In genomic region chr8:88316139-88316931, GRCm38 (mm10) we compare ENCODE assay signal across 8 mouse cellular contexts. TPM values are rescaled to one million over a fixed set of nuclear protein-coding genes. Genes with fewer than 3 reads are reported as not detected.
A peak's percentile ranks its signal among the peaks of the same experiment; 100 is the strongest.
DNase-seq lines count a peak whose midpoint lies in the region; ATAC-seq and TF ChIP-seq lines count a peak whose summit lies in the region.

No protein-coding gene starts in this region.

- no peak for TF ChIP-seq CTCF in C2C12 (IDR thresholded peaks at IDR 0.05; ENCODE audit: control insufficient read depth, insufficient read depth, insufficient read length)

- peaks cover 24% of the 10 kb centered on the region for H3K79me2 ChIP-seq in C2C12 (ENCODE audit: control insufficient read depth, insufficient read depth)

- 40% methylated on average over 8 of the region's 8 CpGs for WGBS in forebrain, embryonic 16.5 days
- 13% methylated on average over 8 of the region's 8 CpGs for WGBS in intestine, embryonic 14.5 days
- WGBS in lung, embryonic 16.5 days: 26% methylated on average over 8 of the region's 8 CpGs

- no peaks in the 10 kb centered on the region for H3K27me3 ChIP-seq in C2C12 (ENCODE audit: control insufficient read depth, insufficient read depth, insufficient read length)
- H3K27me3 ChIP-seq in forebrain, embryonic 16.5 days (replicated peaks; ENCODE audit: control insufficient read depth, insufficient read depth, low read length): no peaks in the 10 kb centered on the region
- no peaks in the 10 kb centered on the region for H3K27me3 ChIP-seq in intestine, embryonic 14.5 days (replicated peaks; ENCODE audit: control insufficient read depth, insufficient read depth, low read length)
- H3K27me3 ChIP-seq in lung, embryonic 16.5 days (ENCODE audit: control insufficient read depth, insufficient read depth, low read depth, low read length): no peaks in the 10 kb centered on the region

- peak; percentile 38; the same call in 1 of the 2 replicates for ATAC-seq in frontal cortex, adult (ENCODE audit: low TSS enrichment)
- peak; percentile 88 for ATAC-seq in forebrain, embryonic 16.5 days
- peak; percentile 63 for ATAC-seq in intestine, embryonic 14.5 days (replicated peaks; ENCODE audit: low FRiP score, low TSS enrichment, low read depth)
- ATAC-seq in lung, embryonic 16.5 days (ENCODE audit: low read depth): peak; percentile 85
- ATAC-seq in granulocyte monocyte progenitor cell, adult 5-6 weeks (replicated peaks; ENCODE audit: poor library complexity, severe bottlenecking): no peak

- H3K4me2 ChIP-seq in forebrain, embryonic 16.5 days (ENCODE audit: low read length): no peak overlapping the region; the same call in 1 of the 2 replicates
- H3K4me2 ChIP-seq in intestine, embryonic 14.5 days (ENCODE audit: low read length): no peak overlapping the region
- no peak overlapping the region for H3K4me2 ChIP-seq in lung, embryonic 16.5 days (ENCODE audit: low read depth, low read length)

- peaks cover 2% of the 10 kb centered on the region for H3K79me3 ChIP-seq in C2C12 (ENCODE audit: low read depth)

- no peak overlapping the region for H3K4me3 ChIP-seq in C2C12 (ENCODE audit: insufficient read depth, poor library complexity, severe bottlenecking)
- no peak overlapping the region for H3K4me3 ChIP-seq in forebrain, embryonic 16.5 days (replicated peaks; ENCODE audit: low read length)
- no peak overlapping the region for H3K4me3 ChIP-seq in intestine, embryonic 14.5 days (ENCODE audit: low read depth, low read length)
- H3K4me3 ChIP-seq in lung, embryonic 16.5 days (ENCODE audit: low read length): no peak overlapping the region

- H3K36me3 ChIP-seq in C2C12 (ENCODE audit: control insufficient read depth, insufficient read depth): peaks cover 92% of the 10 kb centered on the region
- no peaks in the 10 kb centered on the region for H3K36me3 ChIP-seq in forebrain, embryonic 16.5 days (ENCODE audit: control insufficient read depth, insufficient read depth)
- H3K36me3 ChIP-seq in intestine, embryonic 14.5 days (ENCODE audit: control insufficient read depth, insufficient read depth, low read length): no peaks in the 10 kb centered on the region
- no peaks in the 10 kb centered on the region for H3K36me3 ChIP-seq in lung, embryonic 16.5 days (ENCODE audit: control insufficient read depth, insufficient read depth, low read length)

- no peak overlapping the region for H3ac ChIP-seq in C2C12 (ENCODE audit: control insufficient read depth, insufficient read length, low read depth)

- no peak overlapping the region for H3K27ac ChIP-seq in forebrain, embryonic 16.5 days (ENCODE audit: low read length)
- no peak overlapping the region for H3K27ac ChIP-seq in intestine, embryonic 14.5 days (ENCODE audit: low read depth)
- H3K27ac ChIP-seq in lung, embryonic 16.5 days (ENCODE audit: low read length): peak overlapping the region; percentile 62

- peaks cover 12% of the 10 kb centered on the region for H3K4me1 ChIP-seq in forebrain, embryonic 16.5 days (replicated peaks; ENCODE audit: control insufficient read depth, insufficient read depth, low read length)
- H3K4me1 ChIP-seq in intestine, embryonic 14.5 days (replicated peaks; ENCODE audit: control insufficient read depth, insufficient read depth, low read length): peaks cover 10% of the 10 kb centered on the region; the same call in 1 of the 2 replicates
- peaks cover 24% of the 10 kb centered on the region for H3K4me1 ChIP-seq in lung, embryonic 16.5 days (replicated peaks; ENCODE audit: control insufficient read depth, insufficient read depth, low read length)

- H3K9me3 ChIP-seq in forebrain, embryonic 16.5 days (ENCODE audit: control insufficient read depth, low read length): no peaks in the 10 kb centered on the region
- no peaks in the 10 kb centered on the region for H3K9me3 ChIP-seq in intestine, embryonic 14.5 days (ENCODE audit: control insufficient read depth, low read length)
- H3K9me3 ChIP-seq in lung, embryonic 16.5 days (ENCODE audit: control insufficient read depth, low read length): no peaks in the 10 kb centered on the region

- H3K9ac ChIP-seq in forebrain, embryonic 16.5 days (replicated peaks; ENCODE audit: low read depth, low read length): no peak overlapping the region; the same call in 1 of the 2 replicates
- no peak overlapping the region for H3K9ac ChIP-seq in intestine, embryonic 14.5 days (ENCODE audit: low read length)
- no peak overlapping the region for H3K9ac ChIP-seq in lung, embryonic 16.5 days (ENCODE audit: low read length)

- DNase-seq in frontal cortex, postnatal 25 days (ENCODE audit: low spot score in 2 of 2): no peak
- no peak for DNase-seq in intestine, embryonic 14.5 days (ENCODE audit: low spot score)
- no peak for DNase-seq in c-Kit-positive CD71-positive TER-119-positive erythroid progenitor cells, embryonic 14.5 days (ENCODE audit: low spot score)

TF ChIP-seq in C2C12, 6 proteins besides CTCF, POLR2A, EP300 and RAD21:
- no peak for TF ChIP-seq MYOG (IDR thresholded peaks at IDR 0.05; ENCODE audit: control insufficient read depth, extremely low read depth, insufficient read length)
- TF ChIP-seq MYOD1 (IDR thresholded peaks at IDR 0.05; ENCODE audit: control insufficient read depth, insufficient read length, low read depth): peak; percentile 93
- peak; percentile 60 for TF ChIP-seq MAX (IDR thresholded peaks at IDR 0.05)
- TF ChIP-seq CEBPB (IDR thresholded peaks at IDR 0.05; ENCODE audit: low read depth): no peak
- TF ChIP-seq USF1 (IDR thresholded peaks at IDR 0.05; ENCODE audit: low read depth): peak; percentile 22
- TF ChIP-seq FOSL1 (IDR thresholded peaks at IDR 0.05; ENCODE audit: insufficient read depth, low read length, poor library complexity, severe bottlenecking): no peak
TF ChIP-seq in C2C12: peak in this region for 3.

RNA-seq across cellular contexts. Expression of gene Adcy7, which starts 44.1 kb away (rescaled TPM):
- polyA plus RNA-seq in C2C12 (2012; fragmentation: generic; extraction: Trizol): 66.9 TPM
- 2.1 TPM in 2 replicates for polyA plus RNA-seq in forebrain, embryonic 16.5 days (2015; fragmentation: Nextera tagmentation; extraction: Ambion mirVana)
- 1.9 and 2.3 TPM in 2 replicates for polyA plus RNA-seq in intestine, embryonic 14.5 days (2014; fragmentation: Nextera tagmentation; extraction: Ambion mirVana)
- 13.4 and 15.0 TPM in 2 replicates for polyA plus RNA-seq in lung, embryonic 16.5 days (2015; fragmentation: Nextera tagmentation; extraction: Ambion mirVana)
- total RNA-seq in granulocyte monocyte progenitor cell, adult 5-6 weeks (2014; fragmentation: Nextera tagmentation): 41.0 and 43.7 TPM in 2 replicates
- 32.9 and 35.0 TPM in 2 replicates for total RNA-seq in granulocyte monocyte progenitor cell, adult 5-6 weeks (2017)

RNA-seq across cellular contexts. Expression of gene Brd7, which starts 45.7 kb away (rescaled TPM):
- polyA plus RNA-seq in C2C12 (2012; fragmentation: generic; extraction: Trizol): 16.9 TPM
- 64.0 and 72.2 TPM in 2 replicates for polyA plus RNA-seq in forebrain, embryonic 16.5 days (2015; fragmentation: Nextera tagmentation; extraction: Ambion mirVana)
- polyA plus RNA-seq in intestine, embryonic 14.5 days (2014; fragmentation: Nextera tagmentation; extraction: Ambion mirVana): 60.4 and 69.0 TPM in 2 replicates
- 56.0 and 70.7 TPM in 2 replicates for polyA plus RNA-seq in lung, embryonic 16.5 days (2015; fragmentation: Nextera tagmentation; extraction: Ambion mirVana)
- total RNA-seq in granulocyte monocyte progenitor cell, adult 5-6 weeks (2014; fragmentation: Nextera tagmentation): 75.7 and 92.5 TPM in 2 replicates
- 70.1 and 74.2 TPM in 2 replicates for total RNA-seq in granulocyte monocyte progenitor cell, adult 5-6 weeks (2017)
